Mouse (Mus musculus): ENCODE measurements around the gene Mrm3.

The Mrm3 gene

DNA sequence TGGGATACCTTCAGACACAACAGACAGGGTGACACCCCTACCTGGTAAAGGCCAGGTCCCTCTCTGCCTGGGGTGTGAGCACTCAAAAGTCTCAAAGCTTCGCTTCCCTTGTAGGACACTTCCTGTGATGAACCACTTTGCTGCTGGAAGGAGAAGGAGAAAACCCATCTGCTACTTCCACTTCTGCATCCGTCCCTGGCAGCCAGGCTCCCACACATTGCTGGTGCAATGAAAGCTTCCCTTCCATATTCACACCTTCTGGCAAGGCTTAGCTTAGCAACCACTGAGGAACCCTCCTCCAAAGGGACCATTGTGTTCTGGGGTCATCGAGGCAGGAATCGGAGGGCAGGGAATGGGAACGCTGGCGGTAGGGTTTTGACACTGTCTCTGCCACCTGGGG lies 45.1 kb downstream of the Mrm3 start:
- no peak for DNase-seq (ENCODE audit: low spot score)

DNA sequence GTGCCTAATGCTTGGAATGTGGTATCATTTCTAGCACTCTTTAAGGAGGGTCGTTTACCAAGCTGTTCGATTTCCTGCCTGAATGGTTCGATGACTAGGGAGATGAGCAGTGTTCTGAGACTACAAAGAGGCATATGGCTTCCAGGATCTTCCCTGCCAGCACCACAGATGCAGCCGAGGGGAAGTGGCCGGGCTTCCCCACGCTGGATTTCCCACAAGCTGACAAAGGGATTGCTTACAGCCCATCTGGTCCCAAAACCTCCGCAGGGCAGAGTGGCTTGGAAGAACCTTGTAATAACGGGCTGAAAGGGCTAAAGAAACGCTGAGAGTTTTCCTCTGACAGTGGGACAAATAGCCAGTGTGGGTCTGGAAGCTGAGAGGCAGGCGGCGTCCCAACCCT lies 46.9 kb downstream of the Mrm3 start:
- DNase-seq (ENCODE audit: low spot score) = peak; percentile 55

DNA sequence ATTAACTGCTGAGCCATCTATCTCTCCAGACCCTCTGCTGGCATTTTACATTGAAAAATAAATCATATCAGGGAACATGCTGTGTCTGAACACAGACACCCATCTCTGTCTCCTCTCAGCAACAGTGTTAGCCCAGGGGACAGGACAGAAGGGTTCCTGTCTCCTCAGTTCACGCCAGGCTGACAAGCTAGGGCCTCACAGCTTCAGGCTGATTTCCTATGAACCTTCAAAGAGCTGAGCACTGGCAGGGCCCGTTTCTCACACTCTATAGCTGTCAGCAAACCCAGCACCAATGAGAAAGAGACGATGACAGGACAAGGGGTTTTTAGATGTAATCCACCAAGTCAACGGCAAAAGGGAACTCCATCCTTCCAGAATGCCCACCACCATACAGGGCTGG lies 48.4 kb downstream of the Mrm3 start:
- no peak for DNase-seq (ENCODE audit: low spot score)

- DNase-seq (ENCODE audit: low spot score) = no peak
Observed at GRCm38 (mm10) chr11:76292398-76292797, 48.9 kb downstream of the Mrm3 start.

- DNase-seq (ENCODE audit: low spot score) = no peak
Observed at GRCm38 (mm10) chr11:76292831-76293230, 49.3 kb downstream of the Mrm3 start.

- no peak for DNase-seq (ENCODE audit: low spot score)
Observed at GRCm38 (mm10) chr11:76294078-76294477, 50.6 kb downstream of the Mrm3 start.

GRCm38 (mm10) chr11:76294836-76295235 lies 51.3 kb downstream of the Mrm3 start:
- DNase-seq (ENCODE audit: low spot score) = peak; percentile 55

DNA sequence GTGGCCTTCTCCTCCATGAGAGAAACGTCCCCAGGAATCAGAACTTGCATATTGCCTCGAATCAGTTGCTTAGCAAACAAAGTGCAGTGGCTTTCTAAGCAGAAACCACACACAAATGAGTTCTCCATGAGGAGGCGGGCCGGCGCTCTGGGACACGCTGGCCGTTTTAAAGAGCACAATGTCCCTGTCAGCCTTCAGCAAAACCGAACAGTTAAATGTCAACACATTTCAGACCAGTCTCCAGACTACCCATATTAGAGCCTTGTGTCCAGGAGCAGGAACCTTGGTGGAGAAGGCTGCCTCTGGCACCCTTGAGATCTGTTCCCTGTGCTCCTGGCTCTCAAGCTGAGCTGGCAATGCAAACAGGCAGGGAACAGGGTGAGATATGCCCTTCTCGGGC lies 53.7 kb downstream of the Mrm3 start:
- no peak for DNase-seq (ENCODE audit: low spot score)

DNA sequence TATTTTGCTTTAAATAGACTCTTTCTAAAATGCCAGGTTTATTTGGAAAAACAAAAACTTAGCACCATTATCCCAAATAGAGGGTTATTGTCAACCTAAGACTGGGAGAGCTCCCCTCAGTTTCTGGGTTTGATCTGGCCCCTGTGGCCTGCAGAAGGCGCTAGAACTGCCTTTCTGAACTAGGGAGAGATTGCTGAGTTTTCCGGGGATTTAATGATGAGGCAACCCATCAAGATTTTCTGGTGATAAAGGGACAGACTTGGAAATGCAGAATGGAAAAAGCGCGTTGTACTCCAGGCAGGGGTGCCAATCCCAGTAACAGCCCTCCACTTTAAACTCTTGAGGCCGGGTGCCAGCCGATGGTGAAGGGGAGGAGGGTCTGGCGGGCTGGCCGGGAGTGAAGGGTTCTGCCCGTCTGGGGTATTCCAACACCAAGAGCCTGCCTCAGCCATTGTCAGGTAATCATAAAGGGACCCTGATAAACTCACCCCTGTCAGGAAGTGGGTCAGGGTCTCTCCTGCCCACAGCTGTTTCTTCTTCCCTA lies 55.0 kb downstream of the Mrm3 start:
- DNase-seq (ENCODE audit: low spot score) = no peak

Data from embryo, embryonic 10 days (tissue).